Mouse (Mus musculus) erythroblast, embryonic 14.5 days (primary cell): ENCODE results near the gene Fbxo3.

Experiments
- GATA1 ChIP-seq: IDR thresholded peaks from 2 replicates; pipeline ENCODE4 v1.6.1; 2012; ENCODE audit warnings: low read length, inconsistent platforms, mixed read lengths
- TAL1 ChIP-seq: IDR thresholded peaks from 3 replicates; pipeline ENCODE4 v1.6.1; 2012; ENCODE audit warnings: low read length, inconsistent platforms, mixed read lengths

DNA sequence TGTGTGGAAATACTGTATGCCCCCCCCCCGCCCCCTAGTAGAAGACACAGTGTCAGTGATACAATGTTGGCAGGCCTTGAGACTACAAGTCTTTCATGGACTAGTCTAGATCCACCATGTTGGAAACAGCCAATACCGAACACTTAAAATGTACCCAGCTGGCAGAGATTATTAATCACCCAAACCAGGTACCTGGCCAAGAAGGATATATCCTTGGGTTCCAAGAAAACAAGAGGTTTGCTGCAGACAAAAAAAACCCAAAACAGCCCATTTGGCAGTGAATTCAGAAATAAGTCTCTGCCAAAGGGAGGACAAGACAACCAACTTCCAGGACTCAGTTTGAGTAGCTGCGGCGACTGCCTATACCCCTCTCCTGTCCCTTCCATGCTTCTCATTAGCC, 2.9 kb upstream of the Fbxo3 start:
- no peak for TF ChIP-seq TAL1
- no peak for TF ChIP-seq GATA1
